Mouse (Mus musculus) kidney, embryonic 14.5 days (tissue): ENCODE results near the gene Axdnd1. TPM values are rescaled to one million over a fixed set of nuclear protein-coding genes. Genes with fewer than 3 reads are reported as not detected.

Source experiments
- ATAC-seq: fragments of 200-750 bp; cut with Nextera tagmentation; 2 replicates; pipeline ENCODE4 v1.8.0; 2017; ENCODE audit warnings: moderate number of reproducible peaks, mild to moderate bottlenecking, moderate TSS enrichment, moderate library complexity; ENCODE audit not compliant: low FRiP score, low TSS enrichment
- H3K27ac ChIP-seq: fragments of 300-500 bp; sonication (generic); 2 replicates; pipeline ENCODE4 v1.5.1; 2014; ENCODE audit warnings: low read depth, mild to moderate bottlenecking, low read length, moderate library complexity, mixed read lengths
- H3K27me3 ChIP-seq: fragments of 300-500 bp; sonication (generic); 2 replicates; pipeline ENCODE4 v1.6.1; 2014; ENCODE audit warnings: mild to moderate bottlenecking, low read length; ENCODE audit not compliant: control insufficient read depth, insufficient read depth
- H3K36me3 ChIP-seq: fragments of 300-500 bp; sonication (generic); 2 replicates; pipeline ENCODE4 v1.6.1; 2014; ENCODE audit warnings: low read length, mixed read lengths; ENCODE audit not compliant: control insufficient read depth, insufficient read depth
- H3K4me1 ChIP-seq: fragments of 300-500 bp; sonication (generic); 2 replicates; pipeline ENCODE4 v1.6.1; 2014; ENCODE audit warnings: low read length, mixed read lengths; ENCODE audit not compliant: control insufficient read depth, insufficient read depth
- H3K4me2 ChIP-seq: fragments of 300-500 bp; sonication (generic); replicated peaks from 2 replicates; pipeline ENCODE4 v1.6.1; 2014; ENCODE audit warnings: low read depth, mild to moderate bottlenecking, low read length
- H3K4me3 ChIP-seq: fragments of 300-500 bp; sonication (generic); 2 replicates; pipeline ENCODE4 v1.5.1; 2014; ENCODE audit warnings: mild to moderate bottlenecking, low read length
- H3K9ac ChIP-seq: fragments of 300-500 bp; sonication (generic); 2 replicates; pipeline ENCODE4 v1.6.1; 2014; ENCODE audit warnings: low read depth, mild to moderate bottlenecking, low read length, moderate library complexity
- H3K9me3 ChIP-seq: fragments of 300-500 bp; sonication (generic); 2 replicates; pipeline ENCODE4 v1.6.1; 2016; ENCODE audit warnings: low read length; ENCODE audit not compliant: control insufficient read depth
- WGBS: fragments of 180-500 bp; shearing (Covaris S2); extraction: QIAGEN DNeasy Blood & Tissue Kit; methylation state at CpG from one replicate; pipeline ENCODE4 v1.1.7; 2014; 5-methylcytosine and 5-hydroxymethylcytosine counted together
- polyA plus RNA-seq: library from polyadenylated mRNA; unstranded; fragments of >200 nt; fragmentation: Nextera tagmentation; extraction: Ambion mirVana; gene quantifications from 2 replicates; pipeline ENCODE4 v1.2.1, GENCODE M21; 2014

The Axdnd1 gene
- 0.29 and 1.8 TPM in 2 replicates for polyA plus RNA-seq

- no peaks in the 10 kb centered on the region for H3K4me1 ChIP-seq
- no peaks in the 10 kb centered on the region; the same call in 1 of the 2 replicates for H3K36me3 ChIP-seq
- H3K4me2 ChIP-seq, result peak within 1 kb of the TSS; percentile 52
- peak within 1 kb of the TSS; percentile 49; the same call in 1 of the 2 replicates for H3K9ac ChIP-seq
- peaks cover 3% of the 10 kb centered on the region; the same call in 1 of the 2 replicates for H3K9me3 ChIP-seq
- H3K27ac ChIP-seq, result no peak within 1 kb of the TSS; the same call in 1 of the 2 replicates
- ATAC-seq, result peak; percentile 96
- H3K4me3 ChIP-seq, result peak within 1 kb of the TSS; percentile 54
- no peaks in the 10 kb centered on the region for H3K27me3 ChIP-seq
- whole genome bisulfite sequencing, result under 1% methylated on average over 41 of the region's 44 CpGs
Measured at GRCm38 (mm10) chr1:156420671-156421297, at the start of gene Axdnd1. Gene Axdnd1, minus strand, starts transcription at chr1:156421159.

GRCm38 (mm10) chr1:156470557-156470956, 49.6 kb upstream of the Axdnd1 start:
- Histone ChIP-seq H3K36me3 (peaks cover 13% of the 10 kb centered on the region), H3K9ac (no peak overlapping the region), H3K4me2 (no peak overlapping the region), H3K27ac (no peak overlapping the region), H3K9me3 (no peaks in the 10 kb centered on the region), H3K27me3 (no peaks in the 10 kb centered on the region), H3K4me3 (no peak overlapping the region), H3K4me1 (peaks cover 15% of the 10 kb centered on the region; the same call in 1 of the 2 replicates)
- peak; percentile 34; the same call in 1 of the 2 replicates for ATAC-seq
- 38% methylated on average over 7 of the region's 7 CpGs for WGBS

- Histone ChIP-seq H3K27ac (no peak overlapping the region), H3K27me3 (no peaks in the 10 kb centered on the region), H3K4me2 (no peak overlapping the region), H3K9me3 (no peaks in the 10 kb centered on the region), H3K36me3 (peaks cover 21% of the 10 kb centered on the region), H3K9ac (no peak overlapping the region), H3K4me1 (peaks cover 15% of the 10 kb centered on the region; the same call in 1 of the 2 replicates), H3K4me3 (no peak overlapping the region)
- ATAC-seq, result no peak
- 74% methylated on average over 3 of the region's 3 CpGs for WGBS
Measured at GRCm38 (mm10) chr1:156468576-156468975, 47.6 kb upstream of the Axdnd1 start.

- H3K9me3 ChIP-seq, result no peaks in the 10 kb centered on the region
- WGBS, result 58% methylated on average over 12 of the region's 12 CpGs
- no peak overlapping the region for H3K27ac ChIP-seq
- peak overlapping the region; percentile 18; the same call in 1 of the 2 replicates for H3K9ac ChIP-seq
- H3K27me3 ChIP-seq, result no peaks in the 10 kb centered on the region
- peaks cover 15% of the 10 kb centered on the region; the same call in 1 of the 2 replicates for H3K4me1 ChIP-seq
- no peak overlapping the region for H3K4me2 ChIP-seq
- no peak for ATAC-seq
- H3K36me3 ChIP-seq, result peaks cover 21% of the 10 kb centered on the region
- no peak overlapping the region for H3K4me3 ChIP-seq
Measured at GRCm38 (mm10) chr1:156467655-156468255, 46.8 kb upstream of the Axdnd1 start.

GRCm38 (mm10) chr1:156464963-156465362, 44.0 kb upstream of the Axdnd1 start:
- Histone ChIP-seq H3K9ac (no peak overlapping the region), H3K4me1 (no peaks in the 10 kb centered on the region), H3K27me3 (no peaks in the 10 kb centered on the region), H3K9me3 (no peaks in the 10 kb centered on the region), H3K4me2 (no peak overlapping the region), H3K27ac (no peak overlapping the region), H3K4me3 (no peak overlapping the region), H3K36me3 (peaks cover 21% of the 10 kb centered on the region)
- 87% methylated on average over 9 of the region's 9 CpGs for WGBS
- ATAC-seq, result no peak

- Histone ChIP-seq H3K4me3 (no peak overlapping the region), H3K27ac (no peak overlapping the region), H3K4me2 (no peak overlapping the region), H3K9me3 (no peaks in the 10 kb centered on the region), H3K4me1 (no peaks in the 10 kb centered on the region), H3K27me3 (no peaks in the 10 kb centered on the region), H3K36me3 (peaks cover 21% of the 10 kb centered on the region), H3K9ac (no peak overlapping the region)
- WGBS, result 90% methylated on average over 8 of the region's 8 CpGs
- no peak for ATAC-seq
Measured at GRCm38 (mm10) chr1:156463981-156464853, 43.3 kb upstream of the Axdnd1 start.

GRCm38 (mm10) chr1:156462273-156462991, 41.5 kb upstream of the Axdnd1 start:
- H3K27ac ChIP-seq, result no peak overlapping the region
- peaks cover 21% of the 10 kb centered on the region for H3K36me3 ChIP-seq

GRCm38 (mm10) chr1:156461036-156461435, 40.1 kb upstream of the Axdnd1 start:
- WGBS, result 88% methylated on average over 6 of the region's 6 CpGs
- Histone ChIP-seq H3K4me1 (no peaks in the 10 kb centered on the region), H3K9me3 (no peaks in the 10 kb centered on the region), H3K27me3 (no peaks in the 10 kb centered on the region), H3K9ac (no peak overlapping the region), H3K4me3 (no peak overlapping the region), H3K27ac (no peak overlapping the region), H3K4me2 (no peak overlapping the region), H3K36me3 (peaks cover 17% of the 10 kb centered on the region)
- ATAC-seq, result no peak

More at GRCm38 (mm10) chr1:156462273-156462991, 41.5 kb upstream of the Axdnd1 start:
- Histone ChIP-seq H3K4me2 (no peak overlapping the region), H3K9ac (no peak overlapping the region), H3K27me3 (no peaks in the 10 kb centered on the region), H3K4me1 (no peaks in the 10 kb centered on the region), H3K4me3 (no peak overlapping the region), H3K9me3 (no peaks in the 10 kb centered on the region)
- WGBS, result 60% methylated on average over 12 of the region's 12 CpGs
- ATAC-seq, result no peak
